Mouse (Mus musculus): ENCODE measurements around the gene Plxnc1.

GRCm38 (mm10) chr10:94976329-94976728 lies 31.7 kb upstream of the Plxnc1 start:
- TF ChIP-seq CTCF (conservative IDR thresholded peaks at IDR 0.05; ENCODE audit: low read length), result peak; percentile 62
- TF ChIP-seq NANOG (IDR thresholded peaks at IDR 0.05; ENCODE audit: borderline replicate concordance, low read length), result no peak
- no peak for TF ChIP-seq POU5F1 (IDR thresholded peaks at IDR 0.05; ENCODE audit: borderline replicate concordance, low read length)

Data from E14TG2a.4 (cell line).